Mouse (Mus musculus): ENCODE measurements around the gene Ccnf. TPM values are rescaled to one million over a fixed set of nuclear protein-coding genes. Genes with fewer than 3 reads are reported as not detected.

Gene Ccnf
- total and polyA plus RNA-seq, 3 experiments = 34.5 to 73.9 TPM; not detected in 1

DNA sequence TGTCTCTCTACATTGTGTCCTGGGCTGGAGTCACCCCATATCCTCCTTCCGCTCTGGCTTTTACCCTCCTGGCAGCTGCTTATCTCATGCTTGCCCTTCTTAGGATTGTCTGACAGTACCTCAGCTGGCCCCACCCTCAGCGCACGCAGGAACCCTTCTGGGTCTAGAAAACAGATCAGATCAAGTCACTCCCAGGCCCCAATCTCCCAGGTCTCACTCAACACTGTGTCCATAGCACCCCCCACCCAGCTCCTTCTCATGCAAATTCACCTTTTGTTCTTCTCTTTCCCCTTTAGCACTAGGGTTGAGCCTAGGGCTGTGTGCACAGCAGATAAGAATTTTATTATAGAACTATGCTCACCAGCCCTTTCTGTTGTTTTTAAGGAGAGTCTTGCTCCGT is 48.2 kb downstream of the Ccnf start (continued):
- no peak for TF ChIP-seq CTCF (IDR thresholded peaks at IDR 0.05 in 2 of 3, conservative IDR thresholded peaks at IDR 0.05 in 1 of 3; ENCODE audit: control insufficient read depth in 1 of 3, insufficient read depth in 1 of 3, low read depth in 2 of 3, low read length in 3 of 3, poor library complexity in 1 of 3, severe bottlenecking in 1 of 3)
- no peak for TF ChIP-seq MAX (IDR thresholded peaks at IDR 0.05; ENCODE audit: low read length)

DNA sequence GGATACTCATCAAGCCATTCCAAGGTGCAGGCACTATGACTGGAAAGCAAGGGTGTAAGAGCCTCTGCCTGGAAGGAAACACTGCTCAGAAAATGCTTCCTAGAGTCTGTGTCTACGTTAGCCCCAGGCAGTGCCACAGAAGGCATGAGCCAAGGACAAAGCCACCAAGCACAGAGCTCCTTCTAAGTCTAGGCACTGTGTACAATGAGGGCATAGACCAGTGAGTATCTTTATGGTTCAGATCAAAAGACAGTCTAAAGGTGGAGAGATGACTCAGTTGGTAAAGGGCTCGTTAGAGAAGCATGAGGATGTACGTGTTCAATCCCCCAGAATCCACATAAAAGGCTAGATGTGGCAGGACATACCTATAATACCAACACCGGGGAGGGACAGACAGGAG is 50.2 kb downstream of the Ccnf start:
- no peak overlapping the region for H3K9ac ChIP-seq (ENCODE audit: control insufficient read depth, low read depth, low read length, poor library complexity, severe bottlenecking)
- peaks cover 11 to 60% of the 10 kb centered on the region in 2 experiments for H3K4me1 ChIP-seq (ENCODE audit: control insufficient read depth in 1 of 2, insufficient read depth in 2 of 2, low read length in 2 of 2)
- TF ChIP-seq SIN3A (IDR thresholded peaks at IDR 0.05; ENCODE audit: low read length) (no peak), MAZ (IDR thresholded peaks at IDR 0.05; ENCODE audit: low read depth, low read length) (no peak), GABPA (IDR thresholded peaks at IDR 0.05; ENCODE audit: low read depth, low read length) (no peak), MAFK (IDR thresholded peaks at IDR 0.05; ENCODE audit: borderline replicate concordance, low read depth, low read length) (no peak), GATA1 (IDR thresholded peaks at IDR 0.05; ENCODE audit: low read depth, low read length) (no peak), ZKSCAN1 (IDR thresholded peaks at IDR 0.05; ENCODE audit: low read depth, low read length) (no peak), TCF12 (IDR thresholded peaks at IDR 0.05; ENCODE audit: low read depth, low read length) (no peak), E2F4 (IDR thresholded peaks at IDR 0.05; ENCODE audit: borderline replicate concordance, low read depth, low read length) (no peak), TAL1 (IDR thresholded peaks at IDR 0.05; ENCODE audit: low read length) (no peak), ZMIZ1 (IDR thresholded peaks at IDR 0.05; ENCODE audit: low read depth, low read length) (no peak), CHD1 (IDR thresholded peaks at IDR 0.05; ENCODE audit: low read depth, low read length) (no peak), NELFE (IDR thresholded peaks at IDR 0.05; ENCODE audit: low read depth, low read length) (no peak), SMC3 (IDR thresholded peaks at IDR 0.05; ENCODE audit: low read depth, low read length) (no peak), CTCF (IDR thresholded peaks at IDR 0.05 in 2 of 3, conservative IDR thresholded peaks at IDR 0.05 in 1 of 3; ENCODE audit: control insufficient read depth in 1 of 3, insufficient read depth in 1 of 3, low read depth in 2 of 3, low read length in 3 of 3, poor library complexity in 1 of 3, severe bottlenecking in 1 of 3) (no peak), USF1 (IDR thresholded peaks at IDR 0.05; ENCODE audit: low read depth, low read length) (no peak)
- H3K4me3 ChIP-seq (ENCODE audit: control insufficient read depth in 1 of 2, insufficient read depth in 1 of 2, low read depth in 2 of 2, low read length in 2 of 2) = no peak overlapping the region
- H3K9me3 ChIP-seq (replicated peaks; ENCODE audit: insufficient read depth, low read length) = no peaks in the 10 kb centered on the region
- H3K36me3 ChIP-seq (ENCODE audit: control insufficient read depth in 1 of 2, insufficient read depth in 2 of 2, low read length in 2 of 2) = peaks cover 2 to 39% of the 10 kb centered on the region in 2 experiments; a peak in 3 of 4 replicates
- no peaks in the 10 kb centered on the region for H3K27me3 ChIP-seq (ENCODE audit: control insufficient read depth in 1 of 2, insufficient read depth in 2 of 2, low read length in 2 of 2)
- DNase-seq (ENCODE audit: low read depth, low spot score) = no peak
- peaks cover 44% of the 10 kb centered on the region for H3K79me2 ChIP-seq (ENCODE audit: control insufficient read depth, insufficient read depth, low read length, poor library complexity)
- H3K27ac ChIP-seq (ENCODE audit: control insufficient read depth, low read depth, low read length) = no peak overlapping the region

DNA sequence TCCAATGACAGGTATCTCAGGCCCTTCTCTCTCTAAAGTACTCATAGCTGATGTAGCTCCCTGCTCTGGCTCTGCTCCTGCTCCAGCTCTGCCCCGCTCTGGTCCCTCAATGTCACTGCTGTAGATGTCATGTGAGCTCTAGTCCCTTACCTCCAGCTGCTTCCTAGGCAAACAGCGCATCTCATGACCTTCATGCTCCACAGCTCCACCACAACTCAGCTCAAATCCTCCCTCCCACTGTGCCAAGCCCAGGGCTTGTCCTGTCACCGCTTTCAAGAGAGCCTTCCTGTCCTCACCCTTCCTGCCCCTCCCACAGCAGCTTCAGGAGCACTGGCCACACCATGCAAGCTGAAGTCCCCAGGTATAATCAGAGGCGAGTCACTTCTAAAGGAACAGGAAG is 51.5 kb downstream of the Ccnf start:
- Histone ChIP-seq H3K27me3 (ENCODE audit: control insufficient read depth in 1 of 2, insufficient read depth in 2 of 2, low read length in 2 of 2) (no peaks in the 10 kb centered on the region), H3K4me1 (ENCODE audit: control insufficient read depth in 1 of 2, insufficient read depth in 2 of 2, low read length in 2 of 2) (peaks cover 11 to 53% of the 10 kb centered on the region in 2 experiments), H3K4me3 (ENCODE audit: control insufficient read depth in 1 of 2, insufficient read depth in 1 of 2, low read depth in 2 of 2, low read length in 2 of 2) (no peak overlapping the region), H3K9me3 (replicated peaks; ENCODE audit: insufficient read depth, low read length) (no peaks in the 10 kb centered on the region), H3K36me3 (ENCODE audit: control insufficient read depth in 1 of 2, insufficient read depth in 2 of 2, low read length in 2 of 2) (peaks cover 4 to 37% of the 10 kb centered on the region in 2 experiments; a peak in 3 of 4 replicates), H3K79me2 (ENCODE audit: control insufficient read depth, insufficient read depth, low read length, poor library complexity) (peaks cover 38% of the 10 kb centered on the region), H3K27ac (ENCODE audit: control insufficient read depth, low read depth, low read length) (peak overlapping the region; percentile 51), H3K9ac (ENCODE audit: control insufficient read depth, low read depth, low read length, poor library complexity, severe bottlenecking) (0 out of 2 replicates have a peak overlapping the region, but pooled peaks have one; percentile 3)
- no peak for DNase-seq (ENCODE audit: low read depth, low spot score)
- TF ChIP-seq UBTF (IDR thresholded peaks at IDR 0.05; ENCODE audit: borderline replicate concordance, insufficient read depth, low read depth, low read length) = no peak
- TF ChIP-seq MYC (IDR thresholded peaks at IDR 0.05; ENCODE audit: low read depth, low read length) = 0 out of 2 replicates have a peak, but pooled peaks have one; percentile 4
